Mouse (Mus musculus) stomach, postnatal 0 days (tissue): ENCODE results near the gene Apbb2.
A peak's percentile ranks its signal among the peaks of the same experiment; 100 is the strongest.

Experiments
- CTCF ChIP-seq: IDR thresholded peaks from 2 replicates; pipeline ENCODE4 v1.5.1; 2016; ENCODE audit warnings: antibody characterized with exemption, low read depth, mild to moderate bottlenecking, moderate library complexity
- EP300 ChIP-seq: optimal IDR thresholded peaks from 2 replicates; pipeline ENCODE3; 2016; ENCODE audit warnings: antibody characterized with exemption

GRCm38 (mm10) chr5:66385636-66386035 lies 232.9 kb downstream of the Apbb2 start:
- TF ChIP-seq CTCF, result peak; percentile 88
- TF ChIP-seq EP300, result no peak
